Mouse (Mus musculus): ENCODE results near the gene Insm2. TPM values are rescaled to one million over a fixed set of nuclear protein-coding genes. Genes with fewer than 3 reads are reported as not detected.
"Not testable (repeated sequence)": the region's sequence is repeated elsewhere in the genome, so short reads cannot be mapped to it uniquely, and the experiment has no call there.

The Insm2 gene
- not detected in 2 replicates for total RNA-seq (2017)

DNA sequence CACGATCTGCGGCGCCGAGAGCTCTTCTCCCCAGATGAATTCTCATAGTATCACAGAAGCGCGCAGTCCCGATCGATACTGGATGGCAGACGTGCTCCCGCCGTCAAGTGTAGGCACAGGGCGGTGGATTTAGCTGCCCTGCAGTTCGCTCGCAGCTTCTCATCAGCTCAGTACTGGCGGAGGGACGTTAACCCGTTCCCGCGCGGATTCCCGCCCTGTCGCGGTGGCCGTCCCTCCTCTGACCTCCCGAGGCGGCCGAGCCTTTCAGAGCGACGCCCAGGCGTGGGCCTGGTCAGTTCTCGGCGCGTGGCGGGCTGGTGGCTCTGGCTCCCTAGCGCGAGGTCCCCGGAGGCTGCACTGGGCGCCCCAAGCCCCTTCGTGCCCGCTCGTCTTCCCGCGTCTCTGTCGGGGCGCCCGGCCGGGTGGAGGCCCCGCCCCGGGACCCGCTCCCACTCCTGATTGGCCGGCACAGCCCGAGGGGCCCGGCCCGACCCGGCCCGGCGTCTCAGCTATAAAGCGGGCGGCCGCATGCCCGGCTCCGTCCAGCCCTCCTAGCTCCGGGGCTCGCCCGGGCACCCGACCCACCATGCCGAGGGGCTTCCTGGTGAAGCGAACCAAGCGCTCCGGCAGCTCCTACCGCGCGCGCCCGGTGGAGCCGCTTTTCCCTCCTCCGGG is at the start of gene Insm2:
Insm2 (plus strand) TSS at position 541 of the 675 bp plus-strand sequence.
- no peak for ATAC-seq (replicated peaks in 1 of 2; ENCODE audit: insufficient read depth in 1 of 2, low FRiP score in 2 of 2, low TSS enrichment in 1 of 2, low read depth in 1 of 2, poor library complexity in 2 of 2, severe bottlenecking in 2 of 2)

DNA sequence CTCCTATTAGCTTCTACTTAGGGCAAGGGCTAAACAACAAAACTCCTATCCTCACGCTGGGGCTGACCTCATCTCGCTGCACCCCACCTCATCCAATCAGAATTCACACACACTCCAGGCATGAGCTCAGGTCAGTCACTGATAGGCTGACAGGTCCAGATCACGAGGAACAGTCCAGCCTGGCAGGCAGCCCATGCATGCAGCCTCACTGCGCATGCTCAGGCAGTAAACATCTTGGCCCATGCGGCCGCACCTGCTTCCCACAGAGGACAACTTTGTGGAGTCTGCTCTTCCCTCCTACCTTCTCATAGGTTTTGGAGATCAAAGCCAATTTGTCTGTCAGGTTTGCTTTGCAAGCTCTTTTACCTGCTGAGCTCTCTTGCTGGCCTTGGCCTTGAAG is 44.3 kb upstream of the Insm2 start:
- not testable (repeated sequence) for ATAC-seq (replicated peaks in 1 of 2; ENCODE audit: insufficient read depth in 1 of 2, low FRiP score in 2 of 2, low TSS enrichment in 1 of 2, low read depth in 1 of 2, poor library complexity in 2 of 2, severe bottlenecking in 2 of 2)

DNA sequence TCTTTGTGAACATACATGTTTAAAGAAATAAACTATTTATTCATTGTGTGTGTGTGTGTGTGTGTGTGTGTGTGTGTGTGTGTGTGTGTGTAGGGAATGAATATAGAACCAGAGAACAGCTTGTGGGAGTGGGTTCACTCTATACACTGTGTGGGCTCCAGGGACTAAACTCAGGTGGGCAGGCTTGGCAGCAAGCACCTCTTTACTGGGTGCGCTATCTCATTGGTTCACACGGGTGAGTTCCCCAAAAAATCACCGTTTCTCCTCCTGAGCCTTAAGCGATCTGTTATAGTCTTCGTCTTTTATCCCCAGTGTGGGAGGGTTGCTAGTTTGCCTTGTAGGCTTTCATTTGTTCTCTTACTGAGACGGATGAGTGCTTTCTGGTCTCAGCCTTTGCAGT is 41.4 kb upstream of the Insm2 start:
- no peak for ATAC-seq (replicated peaks in 1 of 2; ENCODE audit: insufficient read depth in 1 of 2, low FRiP score in 2 of 2, low TSS enrichment in 1 of 2, low read depth in 1 of 2, poor library complexity in 2 of 2, severe bottlenecking in 2 of 2)

DNA sequence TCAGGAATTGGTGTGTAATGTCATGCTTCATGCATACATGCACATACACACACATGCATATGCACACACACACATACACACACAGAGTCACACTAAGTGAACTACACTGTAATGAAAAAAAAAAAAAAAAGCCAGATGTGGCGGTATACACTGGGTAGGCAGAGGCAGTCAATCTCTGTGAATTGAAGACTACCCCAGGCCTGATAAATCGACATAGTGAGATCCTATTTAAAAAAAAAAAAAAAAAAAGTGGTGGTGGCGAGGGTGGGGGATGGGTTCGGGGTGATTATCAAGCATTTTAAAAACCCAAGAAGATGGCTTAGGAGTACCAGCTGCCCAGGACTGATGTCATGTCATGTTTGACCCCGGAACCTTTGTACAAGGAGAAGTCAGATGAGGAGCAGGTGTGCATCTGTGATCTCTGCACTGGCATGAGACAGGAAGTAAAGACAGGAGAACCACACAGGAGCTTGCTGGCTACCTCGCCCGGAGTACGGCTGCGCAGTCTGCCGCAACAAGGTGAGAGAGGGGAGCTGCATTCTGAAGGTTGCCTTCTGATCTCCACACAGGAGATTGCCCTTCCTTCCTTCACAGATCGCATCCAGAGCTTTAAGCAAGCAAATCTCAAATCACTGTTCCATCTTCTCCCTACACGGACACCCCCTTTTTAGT is 39.9 kb upstream of the Insm2 start:
- ATAC-seq (replicated peaks in 1 of 2; ENCODE audit: insufficient read depth in 1 of 2, low FRiP score in 2 of 2, low TSS enrichment in 1 of 2, low read depth in 1 of 2, poor library complexity in 2 of 2, severe bottlenecking in 2 of 2), result no peak

DNA sequence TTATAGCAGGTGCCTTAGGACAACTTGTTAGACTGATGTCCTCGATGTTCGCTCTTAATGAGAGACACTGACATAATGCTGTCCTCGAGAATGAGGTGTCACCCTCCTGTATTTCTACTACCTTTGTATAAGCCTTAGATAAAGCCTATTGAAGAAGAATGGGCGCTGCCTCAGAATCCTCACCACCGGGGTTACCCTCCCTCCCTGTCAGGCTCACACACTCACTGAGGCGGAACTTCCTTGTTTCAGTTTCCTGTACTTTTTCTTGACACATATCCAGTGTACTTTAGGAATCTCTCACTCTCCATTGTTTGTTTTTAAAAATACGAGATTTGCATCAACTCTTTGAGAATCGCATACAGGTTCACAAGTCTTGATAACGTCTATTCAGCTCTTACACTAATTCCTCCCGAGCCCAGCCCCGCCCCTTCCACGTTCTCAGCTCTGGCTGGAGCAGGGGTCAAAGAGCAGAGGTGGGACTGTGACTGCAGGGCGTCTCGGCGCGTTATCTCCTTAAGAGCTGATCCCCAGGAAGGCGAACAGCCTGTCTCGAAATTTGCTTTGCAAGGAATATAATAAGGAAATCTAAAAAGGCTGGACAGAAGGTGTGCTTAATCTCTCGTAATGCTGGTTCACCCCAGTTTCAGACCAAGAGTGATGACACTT is 39.1 kb upstream of the Insm2 start:
- peak; percentile 68 to 81; a peak in 3 of 4 replicates for ATAC-seq (replicated peaks in 1 of 2; ENCODE audit: insufficient read depth in 1 of 2, low FRiP score in 2 of 2, low TSS enrichment in 1 of 2, low read depth in 1 of 2, poor library complexity in 2 of 2, severe bottlenecking in 2 of 2)

DNA sequence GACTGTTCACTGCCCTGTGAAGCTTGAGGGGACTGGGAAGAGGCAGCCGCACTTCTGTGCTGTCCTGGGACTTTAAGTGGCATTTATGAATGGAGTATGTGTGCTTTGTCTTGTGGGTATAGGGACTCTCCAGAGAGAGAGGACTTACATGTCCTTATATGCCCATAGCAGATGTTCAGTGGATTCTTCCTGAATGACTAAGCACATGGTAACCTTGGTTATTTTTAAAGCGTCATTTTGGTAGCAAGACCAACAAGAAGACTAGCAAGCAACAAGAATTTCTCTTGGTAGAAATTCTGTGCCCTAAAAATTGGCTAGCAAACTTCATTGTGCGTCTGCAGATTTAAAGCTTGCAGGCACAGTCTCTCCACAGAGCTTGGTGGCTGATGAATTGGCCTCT is 35.5 kb upstream of the Insm2 start:
- no peak for ATAC-seq (replicated peaks in 1 of 2; ENCODE audit: insufficient read depth in 1 of 2, low FRiP score in 2 of 2, low TSS enrichment in 1 of 2, low read depth in 1 of 2, poor library complexity in 2 of 2, severe bottlenecking in 2 of 2)

DNA sequence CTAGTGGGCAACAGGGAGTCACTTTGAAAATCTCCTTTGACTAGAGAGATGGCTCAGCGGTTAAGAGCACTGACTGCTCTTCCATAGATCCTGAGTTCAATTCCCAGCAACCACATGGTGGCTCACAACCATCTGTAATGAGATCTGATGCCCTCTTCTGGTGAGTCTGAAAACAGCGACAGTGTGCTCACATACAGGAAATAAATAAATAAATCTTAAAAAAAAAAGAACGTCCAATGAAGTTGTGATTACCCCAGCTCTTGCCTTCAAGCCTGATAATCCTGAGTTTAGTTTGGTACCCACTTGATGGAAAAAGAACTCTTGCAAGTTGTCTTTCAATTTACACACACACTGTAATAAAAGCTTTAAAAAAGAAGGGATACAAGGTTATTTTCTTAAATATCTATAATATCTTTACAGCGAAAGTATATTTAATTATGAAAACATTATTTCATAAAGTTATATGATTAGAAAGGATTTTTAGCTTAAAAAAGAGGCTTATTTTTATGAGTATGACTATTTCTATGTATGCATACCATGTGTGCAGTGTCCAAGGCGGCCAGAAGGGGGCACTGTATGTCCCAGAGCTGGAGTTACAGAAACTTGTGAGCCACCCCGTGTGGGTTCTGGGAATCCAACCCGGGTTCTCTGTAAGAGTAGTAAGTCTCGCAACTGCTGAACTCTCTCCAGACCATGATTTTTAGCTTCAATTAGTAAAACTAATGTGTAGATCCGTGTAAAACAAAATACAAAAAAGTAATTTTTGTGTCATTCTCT is 34.9 kb upstream of the Insm2 start:
- ATAC-seq (replicated peaks in 1 of 2; ENCODE audit: insufficient read depth in 1 of 2, low FRiP score in 2 of 2, low TSS enrichment in 1 of 2, low read depth in 1 of 2, poor library complexity in 2 of 2, severe bottlenecking in 2 of 2), result no peak

DNA sequence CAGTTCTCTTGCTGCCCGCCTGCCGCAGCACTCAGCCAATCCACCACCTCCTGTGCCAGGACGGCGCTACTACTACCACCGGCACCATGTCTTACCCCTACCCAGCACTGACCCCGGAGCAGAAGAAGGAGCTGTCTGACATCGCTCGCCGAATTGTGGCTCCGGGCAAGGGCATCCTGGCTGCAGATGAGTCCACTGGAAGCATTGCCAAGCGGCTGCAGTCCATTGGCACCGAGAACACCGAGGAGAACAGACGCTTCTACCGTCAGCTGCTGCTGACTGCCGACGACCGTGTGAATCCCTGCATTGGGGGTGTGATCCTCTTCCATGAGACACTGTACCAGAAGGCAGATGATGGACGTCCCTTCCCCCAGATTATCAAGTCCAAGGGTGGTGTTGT is 34.0 kb upstream of the Insm2 start, which contains the start of gene Aldoart2:
Aldoart2 (plus strand) TSS at position 34 of the 400 bp plus-strand sequence.
- no peak for ATAC-seq (replicated peaks in 1 of 2; ENCODE audit: insufficient read depth in 1 of 2, low FRiP score in 2 of 2, low TSS enrichment in 1 of 2, low read depth in 1 of 2, poor library complexity in 2 of 2, severe bottlenecking in 2 of 2)

DNA sequence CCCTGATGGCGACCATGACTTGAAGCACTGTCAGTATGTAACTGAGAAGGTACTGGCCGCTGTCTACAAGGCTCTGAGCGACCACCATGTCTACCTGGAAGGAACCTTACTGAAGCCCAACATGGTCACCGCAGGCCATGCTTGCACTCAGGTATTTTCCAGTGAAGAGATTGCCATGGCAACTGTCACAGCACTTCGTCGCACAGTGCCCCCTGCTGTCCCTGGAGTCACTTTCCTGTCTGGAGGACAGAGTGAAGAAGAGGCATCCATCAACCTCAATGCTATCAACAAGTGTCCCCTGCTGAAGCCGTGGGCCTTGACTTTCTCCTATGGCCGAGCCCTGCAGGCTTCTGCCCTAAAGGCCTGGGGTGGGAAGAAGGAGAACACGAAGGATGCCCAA is 33.4 kb upstream of the Insm2 start:
- ATAC-seq (replicated peaks in 1 of 2; ENCODE audit: insufficient read depth in 1 of 2, low FRiP score in 2 of 2, low TSS enrichment in 1 of 2, low read depth in 1 of 2, poor library complexity in 2 of 2, severe bottlenecking in 2 of 2), result no peak

DNA sequence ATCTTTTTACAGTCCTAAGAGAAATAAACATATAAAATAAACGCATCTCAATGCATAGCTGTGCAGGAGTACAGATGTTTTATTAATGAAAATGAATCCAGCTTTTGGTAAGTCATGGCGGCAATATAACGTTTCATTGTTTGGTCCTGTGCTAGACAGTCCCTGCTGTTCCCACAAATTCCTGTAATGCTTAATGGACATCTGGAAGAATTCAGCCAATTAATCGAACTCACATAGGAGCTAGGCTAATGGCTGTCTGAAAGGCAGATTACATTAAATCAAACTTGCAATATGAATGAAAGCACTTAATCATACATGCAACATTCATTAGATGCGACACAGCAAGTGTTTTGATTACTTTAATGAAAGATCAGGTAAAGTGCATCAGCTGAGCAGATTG is 32.4 kb upstream of the Insm2 start:
- ATAC-seq (replicated peaks in 1 of 2; ENCODE audit: insufficient read depth in 1 of 2, low FRiP score in 2 of 2, low TSS enrichment in 1 of 2, low read depth in 1 of 2, poor library complexity in 2 of 2, severe bottlenecking in 2 of 2), result no peak

DNA sequence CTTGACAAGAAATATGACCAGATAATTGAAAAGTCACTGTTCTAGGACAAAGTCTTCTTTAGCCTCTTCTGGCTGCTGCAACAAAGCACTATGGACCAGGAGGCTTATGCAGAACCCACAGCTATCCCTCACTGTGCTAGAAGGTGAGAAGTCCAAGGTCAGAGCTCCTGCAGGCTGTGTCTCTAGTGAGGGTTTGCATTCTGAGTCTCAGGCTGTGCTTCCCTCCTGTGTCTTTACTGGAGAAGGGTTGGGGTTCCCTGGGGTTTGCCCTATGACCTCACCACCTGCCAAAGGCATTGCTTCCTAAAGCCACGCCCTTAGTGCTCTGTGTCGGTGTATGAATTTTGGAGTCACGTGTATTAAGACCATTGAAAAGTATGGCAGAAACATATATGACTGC is 30.8 kb upstream of the Insm2 start:
- no peak for ATAC-seq (replicated peaks in 1 of 2; ENCODE audit: insufficient read depth in 1 of 2, low FRiP score in 2 of 2, low TSS enrichment in 1 of 2, low read depth in 1 of 2, poor library complexity in 2 of 2, severe bottlenecking in 2 of 2)

DNA sequence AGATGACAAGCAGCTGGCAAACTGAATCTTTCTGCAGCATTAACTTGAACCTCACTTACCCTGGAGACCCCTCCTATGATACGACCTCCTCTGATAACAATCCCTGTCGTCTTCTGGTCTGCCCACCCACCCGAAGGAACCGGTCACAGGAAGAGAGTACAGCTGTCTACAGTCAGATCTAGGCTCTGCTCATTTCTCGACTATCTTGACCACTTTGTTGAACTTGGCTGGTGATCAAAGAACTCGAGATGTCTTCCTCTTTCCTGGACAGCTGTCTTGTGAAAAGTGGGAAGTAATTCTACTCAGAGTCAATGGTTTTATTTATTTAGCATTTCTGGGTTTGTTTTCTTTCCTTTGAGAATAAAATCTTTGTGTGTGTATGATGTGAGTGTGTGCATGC is 29.6 kb upstream of the Insm2 start:
- no peak for ATAC-seq (replicated peaks in 1 of 2; ENCODE audit: insufficient read depth in 1 of 2, low FRiP score in 2 of 2, low TSS enrichment in 1 of 2, low read depth in 1 of 2, poor library complexity in 2 of 2, severe bottlenecking in 2 of 2)

DNA sequence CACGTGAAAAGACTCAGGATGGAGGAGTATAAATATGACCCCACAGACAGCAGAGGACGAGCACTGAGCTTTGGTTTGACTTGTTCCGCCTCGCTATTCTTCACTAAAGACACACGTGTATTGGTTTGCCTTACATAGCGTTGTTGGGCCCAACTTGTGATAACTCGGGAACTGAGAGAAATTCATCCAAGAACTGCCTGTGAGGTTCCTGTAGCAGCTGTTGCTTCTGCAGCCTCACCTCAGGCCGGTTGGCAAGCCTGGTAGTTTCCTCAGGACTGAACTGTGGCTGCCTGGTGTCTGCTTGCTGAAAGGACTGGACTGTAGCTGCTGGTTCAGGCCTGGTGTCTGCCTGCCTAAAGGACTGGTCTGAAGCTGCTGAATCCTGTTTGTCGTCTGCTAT is 28.6 kb upstream of the Insm2 start:
- ATAC-seq (replicated peaks in 1 of 2; ENCODE audit: insufficient read depth in 1 of 2, low FRiP score in 2 of 2, low TSS enrichment in 1 of 2, low read depth in 1 of 2, poor library complexity in 2 of 2, severe bottlenecking in 2 of 2), result no peak

DNA sequence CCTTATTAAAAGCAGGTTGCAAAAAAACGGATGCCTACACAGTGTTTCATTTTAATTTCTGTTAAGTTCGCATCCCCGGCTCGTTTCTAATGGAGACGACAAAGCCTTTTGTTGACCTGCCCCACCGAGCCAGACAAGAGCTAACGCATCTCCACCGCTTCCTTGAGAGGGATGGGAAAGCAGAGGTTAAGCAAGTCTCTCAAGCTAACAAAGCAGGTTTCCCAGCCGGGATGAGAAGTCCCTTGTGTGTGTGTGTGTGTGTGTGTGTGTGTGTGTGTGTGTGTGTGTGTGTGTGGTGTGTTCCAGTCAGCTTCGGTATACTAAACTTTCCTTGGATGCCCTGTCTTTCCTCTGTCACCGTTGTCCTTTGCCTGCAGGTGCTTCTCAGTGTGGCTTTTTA is 28.0 kb upstream of the Insm2 start:
- ATAC-seq (replicated peaks in 1 of 2; ENCODE audit: insufficient read depth in 1 of 2, low FRiP score in 2 of 2, low TSS enrichment in 1 of 2, low read depth in 1 of 2, poor library complexity in 2 of 2, severe bottlenecking in 2 of 2), result no peak

DNA sequence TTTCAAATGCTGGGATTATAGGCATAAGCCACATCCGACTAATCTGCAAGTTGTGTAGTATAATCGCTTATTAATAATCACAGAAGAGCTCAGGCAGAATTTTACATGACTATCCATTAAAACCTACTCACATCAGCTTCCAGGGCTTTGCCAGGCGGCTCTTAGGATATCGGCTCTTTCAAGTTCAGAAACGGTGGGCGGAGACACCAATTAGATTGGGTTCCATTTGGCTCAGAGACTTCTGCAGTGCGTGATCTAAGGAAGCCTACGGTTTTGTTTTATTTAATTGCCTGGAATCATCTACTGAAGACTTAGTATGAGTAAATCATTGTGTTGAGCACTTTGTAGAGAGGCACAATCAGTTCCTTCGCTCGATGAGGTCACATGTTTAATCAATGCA is 27.6 kb upstream of the Insm2 start:
- no peak for ATAC-seq (replicated peaks in 1 of 2; ENCODE audit: insufficient read depth in 1 of 2, low FRiP score in 2 of 2, low TSS enrichment in 1 of 2, low read depth in 1 of 2, poor library complexity in 2 of 2, severe bottlenecking in 2 of 2)

DNA sequence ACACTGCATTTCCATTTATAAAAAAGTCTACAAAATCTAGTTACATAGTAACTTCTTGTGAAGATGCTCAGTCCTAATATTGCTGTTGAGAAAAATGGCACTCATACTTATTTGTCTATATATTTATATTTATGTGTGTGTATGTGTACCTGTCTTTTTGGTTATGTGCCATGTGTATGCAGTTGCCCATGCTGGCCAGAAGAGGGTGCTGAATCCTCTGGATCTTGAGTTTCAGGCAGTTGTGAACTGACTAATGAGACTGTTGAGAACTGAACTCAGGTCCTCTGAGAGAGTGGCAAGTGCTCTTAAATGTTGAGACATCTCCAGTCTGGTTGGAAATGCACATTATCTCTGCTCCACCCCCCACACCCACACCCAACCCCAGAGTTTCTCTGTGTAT is 26.1 kb upstream of the Insm2 start:
- ATAC-seq (replicated peaks in 1 of 2; ENCODE audit: insufficient read depth in 1 of 2, low FRiP score in 2 of 2, low TSS enrichment in 1 of 2, low read depth in 1 of 2, poor library complexity in 2 of 2, severe bottlenecking in 2 of 2), result no peak

DNA sequence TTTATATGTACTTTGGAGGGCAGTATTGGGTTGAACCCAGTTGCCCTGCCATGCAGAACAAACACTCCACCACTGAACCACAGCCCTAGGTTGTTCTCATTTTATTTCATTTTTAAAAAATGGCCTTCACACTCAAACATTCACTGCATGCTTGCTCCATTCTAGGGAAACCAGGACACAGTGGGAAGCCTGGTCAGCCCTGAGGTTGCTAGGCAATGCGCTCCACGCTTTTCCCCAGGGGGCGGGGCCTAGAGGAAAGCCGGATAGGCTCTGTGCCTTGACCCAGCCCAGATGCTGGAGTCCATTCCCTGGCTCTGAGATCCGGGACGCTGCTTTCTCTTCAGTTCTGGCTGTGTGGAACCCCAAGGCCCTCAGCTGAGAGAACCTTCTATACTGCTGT is 25.4 kb upstream of the Insm2 start:
- no peak for ATAC-seq (replicated peaks in 1 of 2; ENCODE audit: insufficient read depth in 1 of 2, low FRiP score in 2 of 2, low TSS enrichment in 1 of 2, low read depth in 1 of 2, poor library complexity in 2 of 2, severe bottlenecking in 2 of 2)

DNA sequence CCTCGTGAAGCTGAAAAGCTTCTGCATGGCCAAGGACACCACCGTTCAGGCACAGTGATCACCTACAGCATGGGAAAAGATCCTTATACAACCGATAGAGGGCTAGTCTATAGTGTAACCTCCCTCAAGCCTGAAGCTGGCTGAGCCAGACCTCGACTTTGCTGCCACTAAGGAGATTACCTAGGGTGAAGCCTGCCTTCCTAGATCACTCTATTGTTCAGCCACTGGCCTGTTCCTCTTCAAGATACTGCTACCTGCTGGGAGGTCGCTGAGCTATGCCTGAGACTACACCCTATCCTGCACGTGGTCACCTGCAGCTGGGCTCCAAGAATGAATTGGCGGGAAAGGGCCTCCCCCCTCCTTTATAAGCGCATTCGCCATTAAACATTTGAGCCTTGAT is 12.3 kb upstream of the Insm2 start:
- not testable (repeated sequence) for ATAC-seq (replicated peaks in 1 of 2; ENCODE audit: insufficient read depth in 1 of 2, low FRiP score in 2 of 2, low TSS enrichment in 1 of 2, low read depth in 1 of 2, poor library complexity in 2 of 2, severe bottlenecking in 2 of 2)
